Mouse (Mus musculus) embryonic stem cell, embryonic (primary cell): ENCODE measurements around the gene Ndufb10.
"Not testable (repeated sequence)": the region's sequence is repeated elsewhere in the genome, so short reads cannot be mapped to it uniquely, and the experiment has no call there.

Experiments used
- CTCF ChIA-PET, 4 experiments: fragments of 300-600 bp in 2 of 4; fragments of 350-600 bp in 2 of 4; sonication (Branson Sonifier 250); formaldehyde crosslinking; loops; one replicate each; lab custom pipeline; 2022; ENCODE audit warnings: inconsistent platforms in 2 of 4; lab: Charles Lee
- POLR2A ChIA-PET, 4 experiments: fragments of 300-600 bp in 2 of 4; fragments of 350-600 bp in 2 of 4; sonication (Branson Sonifier 250); formaldehyde crosslinking; loops; one replicate each; lab custom pipeline; 2022; ENCODE audit warnings: antibody characterized with exemption in 4 of 4, inconsistent platforms in 1 of 4; lab: Charles Lee

Gene Ndufb10

GRCm38 (mm10) chr17:24725637-24726390 is 1.5 kb upstream of the Ndufb10 start:
- POLR2A ChIA-PET, result interaction anchor here in 2 of 4 experiments (0.8 to 14.7 kb wide), 12 partner anchors 8 to 247 kb away, joined by 3 to 268 read pairs (median 8); partner anchors contain the start of genes Msrb1 (in 2 of the 2), Hs3st6 (in 1 of the 2), Mlst8 (in 1 of the 2) and Rnf151 (in 1 of the 2)
- CTCF ChIA-PET, result interaction anchor here in 2 of 4 experiments (0.6 to 1.6 kb wide), 10 partner anchors 9 to 333 kb away, joined by 3 to 10 read pairs (median 3); partner anchors contain the start of genes Msrb1 (in 1 of the 2) and Traf7 (in 1 of the 2)

- ChIA-PET CTCF (interaction anchor here (0.6 to 1.5 kb wide), 9 partner anchors 9 to 1033 kb away, joined by 3 to 8 read pairs (median 5); partner anchors contain the start of genes Msrb1 (in 2 of the 4) and Tbl3 (in 1 of the 4)), POLR2A (interaction anchor here (0.6 to 14.7 kb wide), 40 partner anchors 8 to 550 kb away, joined by 3 to 268 read pairs (median 6); partner anchors contain the start of genes Tbl3 (in 3 of the 4), Traf7 (in 3 of the 4), Eme2 (in 2 of the 4) and Fahd1 (in 2 of the 4))
Measured at GRCm38 (mm10) chr17:24723881-24724180, 447 bp downstream of the Ndufb10 start.

- POLR2A ChIA-PET, result interaction anchor here (0.6 to 14.7 kb wide), 46 partner anchors 9 to 1108 kb away, joined by 3 to 268 read pairs (median 6); partner anchors contain the start of genes Tbl3 (in 3 of the 4), Eme2 (in 2 of the 4), Fahd1 (in 2 of the 4) and Meiob (in 2 of the 4)
- CTCF ChIA-PET, result interaction anchor here in 2 of 4 experiments (0.7 kb wide), 3 partner anchors 43 to 659 kb away, joined by 3 read pairs; no protein-coding TSS in a partner anchor
Measured at GRCm38 (mm10) chr17:24723122-24723880, 977 bp downstream of the Ndufb10 start.

- ChIA-PET POLR2A (interaction anchor here (0.6 to 14.7 kb wide), 65 partner anchors 10 to 1109 kb away, joined by 3 to 268 read pairs (median 4); partner anchors contain the start of genes Tbl3 (in 3 of the 4), Eme2 (in 2 of the 4), Mrps34 (in 2 of the 4) and Msrb1 (in 2 of the 4)), CTCF (interaction anchor here in 1 of 4 experiments (0.7 kb wide), 1 partner anchor 129 kb away, joined by 3 read pairs; no protein-coding TSS in a partner anchor)
Measured at GRCm38 (mm10) chr17:24722220-24722924, 1.9 kb downstream of the Ndufb10 start.

- CTCF ChIA-PET, result not testable (repeated sequence)
- POLR2A ChIA-PET, result interaction anchor here in 3 of 4 experiments (0.6 to 14.7 kb wide), 49 partner anchors 10 to 504 kb away, joined by 3 to 268 read pairs (median 5); partner anchors contain the start of genes Msrb1 (in 2 of the 3), Pkd1 (in 2 of the 3), Tbl3 (in 2 of the 3) and Traf7 (in 2 of the 3)
Measured at GRCm38 (mm10) chr17:24721383-24721955, 2.8 kb downstream of the Ndufb10 start.

- CTCF ChIA-PET, result not testable (repeated sequence)
Measured at GRCm38 (mm10) chr17:24720616-24721015, 3.7 kb downstream of the Ndufb10 start.

GRCm38 (mm10) chr17:24719494-24720222 is 4.6 kb downstream of the Ndufb10 start:
- CTCF ChIA-PET, result no interaction called here
- POLR2A ChIA-PET, result interaction anchor here in 3 of 4 experiments (0.7 to 14.7 kb wide), 27 partner anchors 12 to 554 kb away, joined by 3 to 268 read pairs (median 5); partner anchors contain the start of genes Tbl3 (in 3 of the 3), Msrb1 (in 2 of the 3), Traf7 (in 2 of the 3) and Fahd1 (in 1 of the 3)

More at GRCm38 (mm10) chr17:24720616-24721015, 3.7 kb downstream of the Ndufb10 start:
- POLR2A ChIA-PET, result interaction anchor here in 3 of 4 experiments (0.6 to 14.7 kb wide), 24 partner anchors 13 to 553 kb away, joined by 3 to 268 read pairs (median 6); partner anchors contain the start of genes Msrb1 (in 2 of the 3), Spsb3 (in 2 of the 3), Traf7 (in 2 of the 3) and E4f1 (in 1 of the 3)

GRCm38 (mm10) chr17:24718938-24719337 is 5.3 kb downstream of the Ndufb10 start:
- POLR2A ChIA-PET, result interaction anchor here (0.6 to 14.7 kb wide), 34 partner anchors 10 to 564 kb away, joined by 3 to 268 read pairs (median 4); partner anchors contain the start of genes Tbl3 (in 3 of the 4), Traf7 (in 3 of the 4), Msrb1 (in 2 of the 4) and Rpl3l (in 2 of the 4)
- CTCF ChIA-PET, result interaction anchor here in 1 of 4 experiments (1.2 kb wide), 1 partner anchor 12 kb away, joined by 3 read pairs; no protein-coding TSS in a partner anchor

GRCm38 (mm10) chr17:24717943-24718342 is 6.3 kb downstream of the Ndufb10 start, which contains the start of the genes Rnf151 and Rps2:
Rnf151 (minus strand) TSS chr17:24718063.
Rps2 (plus strand) TSS chr17:24718116.
- CTCF ChIA-PET, result interaction anchor here in 3 of 4 experiments (0.7 to 1.2 kb wide), 5 partner anchors 7 to 42 kb away, joined by 3 to 4 read pairs (median 3); partner anchors contain the start of gene Rpl3l (in 1 of the 3)

GRCm38 (mm10) chr17:24716166-24716682 is 8.1 kb downstream of the Ndufb10 start:
- ChIA-PET POLR2A (interaction anchor here in 3 of 4 experiments (0.5 to 14.7 kb wide), 48 partner anchors 8 to 1011 kb away, joined by 3 to 268 read pairs (median 5); partner anchors contain the start of genes Msrb1 (in 3 of the 3), Traf7 (in 3 of the 3), Ndufb10 (in 2 of the 3) and Pkd1 (in 2 of the 3)), CTCF (interaction anchor here in 1 of 4 experiments (0.6 to 1.5 kb wide), 5 partner anchors 8 to 520 kb away, joined by 3 read pairs; partner anchors contain the start of gene Tbl3)

More at GRCm38 (mm10) chr17:24717943-24718342, 6.3 kb downstream of the Ndufb10 start, which contains the start of the genes Rnf151 and Rps2:
- POLR2A ChIA-PET, result interaction anchor here (0.5 to 14.7 kb wide), 55 partner anchors 7 to 467 kb away, joined by 3 to 268 read pairs (median 4); partner anchors contain the start of genes Tbl3 (in 4 of the 4), Traf7 (in 3 of the 4), Msrb1 (in 2 of the 4) and Nthl1 (in 2 of the 4)

GRCm38 (mm10) chr17:24715556-24715955 is 8.7 kb downstream of the Ndufb10 start:
- CTCF ChIA-PET, result interaction anchor here in 2 of 4 experiments (0.6 to 1.5 kb wide), 4 partner anchors 12 to 519 kb away, joined by 3 read pairs; no protein-coding TSS in a partner anchor
- POLR2A ChIA-PET, result interaction anchor here in 3 of 4 experiments (0.5 to 14.7 kb wide), 31 partner anchors 9 to 1011 kb away, joined by 3 to 268 read pairs (median 5); partner anchors contain the start of genes Msrb1 (in 3 of the 3), Ndufb10 (in 2 of the 3), Pkd1 (in 2 of the 3) and Rpl3l (in 2 of the 3)

- CTCF ChIA-PET, result interaction anchor here in 3 of 4 experiments (0.9 to 1.7 kb wide), 3 partner anchors 10 to 230 kb away, joined by 3 to 6 read pairs (median 5); partner anchors contain the start of gene Mlst8 (in 2 of the 3)
Measured at GRCm38 (mm10) chr17:24708646-24709045, 15.6 kb downstream of the Ndufb10 start.

GRCm38 (mm10) chr17:24707801-24708425 is 16.4 kb downstream of the Ndufb10 start:
- ChIA-PET POLR2A (interaction anchor here (0.6 to 9.6 kb wide), 58 partner anchors 9 to 538 kb away, joined by 3 to 144 read pairs (median 5); partner anchors contain the start of genes Rnf151 (in 4 of the 4), Rps2 (in 4 of the 4), Ndufb10 (in 3 of the 4) and Syngr3 (in 3 of the 4)), CTCF (interaction anchor here in 3 of 4 experiments (0.6 to 1.7 kb wide), 11 partner anchors 9 to 246 kb away, joined by 3 to 6 read pairs (median 3); partner anchors contain the start of genes Zfp598 (in 2 of the 3), Mlst8 (in 1 of the 3), Ndufb10 (in 1 of the 3) and Noxo1 (in 1 of the 3))

More at GRCm38 (mm10) chr17:24708646-24709045, 15.6 kb downstream of the Ndufb10 start:
- POLR2A ChIA-PET, result interaction anchor here (0.6 to 9.6 kb wide), 21 partner anchors 9 to 457 kb away, joined by 3 to 144 read pairs (median 8); partner anchors contain the start of genes Syngr3 (in 3 of the 4), Rnf151 (in 2 of the 4), Rps2 (in 2 of the 4) and Traf7 (in 2 of the 4)
